Mouse (Mus musculus): ENCODE measurements around the gene Aasdh.
"Not testable (repeated sequence)": the region's sequence is repeated elsewhere in the genome, so short reads cannot be mapped to it uniquely, and the experiment has no call there.

Gene Aasdh

DNA sequence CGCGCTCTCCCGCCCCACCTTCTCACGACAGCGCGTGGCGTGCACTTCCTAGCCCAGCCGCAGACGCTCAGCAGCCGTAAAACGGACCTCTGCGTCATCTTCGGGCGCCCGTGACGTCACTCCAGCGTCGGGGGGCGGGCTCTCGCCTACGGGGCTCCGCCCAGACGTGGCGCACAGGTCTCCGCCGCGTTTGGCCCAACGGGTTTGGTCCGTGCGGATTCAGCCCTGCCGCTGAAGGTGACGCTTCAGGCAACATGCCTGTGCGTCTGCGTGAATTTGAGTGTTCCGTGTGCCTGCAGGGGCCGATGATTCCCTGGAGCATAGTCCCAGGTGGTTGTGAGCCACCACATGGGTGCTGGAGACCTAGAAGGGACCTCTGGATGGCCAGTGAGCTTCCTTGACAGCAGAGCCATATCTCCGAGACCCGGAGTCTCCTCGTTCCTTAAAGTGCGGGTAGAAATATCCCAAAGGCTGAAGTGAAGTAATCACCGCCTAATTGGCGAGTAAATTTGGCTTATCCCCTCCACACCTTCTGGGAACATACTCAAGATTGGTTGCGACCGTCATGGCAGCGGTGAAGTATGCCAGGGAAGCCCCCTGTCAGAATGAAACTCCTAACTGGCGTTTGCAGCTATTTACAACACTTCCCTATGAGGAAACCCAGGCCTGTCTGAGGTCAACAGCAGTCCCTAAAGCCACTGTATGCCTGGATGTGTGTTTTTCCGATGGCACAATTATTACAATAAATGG is at the start of gene Aasdh:
TSS of gene Aasdh (minus strand) at position 110 of the 750 bp plus-strand sequence.
- peak; percentile 85 for DNase-seq (ENCODE audit: low read depth)

DNA sequence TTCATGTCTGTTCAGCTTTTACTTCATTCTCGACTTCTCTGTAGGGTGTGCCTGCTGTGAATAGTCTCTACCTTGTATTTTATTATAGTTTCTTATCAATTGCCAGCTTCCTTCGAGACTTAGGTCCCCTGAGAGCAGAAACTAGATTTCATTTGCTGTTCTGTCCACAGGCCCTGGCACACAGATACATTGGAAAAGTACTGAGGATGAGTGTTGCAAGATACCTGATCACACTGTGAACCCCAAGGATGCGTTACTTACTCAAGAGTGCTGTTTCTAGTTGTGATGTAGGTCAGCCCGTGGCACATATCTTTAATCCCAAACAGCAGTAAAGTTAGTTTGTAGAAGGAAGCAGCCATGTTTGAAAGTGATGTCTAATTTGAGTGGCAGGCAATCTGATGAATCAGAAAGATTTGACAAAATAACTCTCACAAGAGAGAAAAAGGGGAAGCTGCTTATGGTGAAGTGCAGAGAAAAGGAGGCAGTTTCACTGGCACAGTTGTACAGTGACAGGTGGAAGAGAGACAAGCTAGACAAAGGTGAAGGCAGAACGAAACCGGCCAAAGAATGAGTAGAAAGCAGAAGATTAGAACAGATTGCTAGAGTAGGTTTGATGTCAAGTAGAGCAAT is 49.1 kb upstream of the Aasdh start:
- DNase-seq (ENCODE audit: low read depth), result no peak

DNA sequence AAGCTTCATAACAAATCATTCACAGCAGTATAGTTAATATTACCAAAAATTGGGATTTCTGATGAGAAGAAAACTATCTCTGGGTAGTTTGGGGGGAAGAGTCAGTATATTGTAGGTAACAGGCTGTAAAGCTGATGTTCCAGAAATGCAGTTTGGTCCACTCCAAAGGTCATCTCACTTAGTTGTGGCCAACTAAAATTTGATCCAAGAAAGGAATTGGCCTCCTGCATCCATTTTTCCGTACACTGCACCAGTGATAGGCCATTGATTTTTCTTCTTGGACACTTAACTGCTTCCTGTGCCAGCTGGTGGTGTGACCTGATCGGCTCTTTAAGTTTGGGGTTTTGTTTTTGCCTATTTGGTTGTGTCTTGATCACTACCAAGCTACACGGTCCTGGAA is 48.5 kb upstream of the Aasdh start:
- DNase-seq (ENCODE audit: low read depth), result no peak

DNA sequence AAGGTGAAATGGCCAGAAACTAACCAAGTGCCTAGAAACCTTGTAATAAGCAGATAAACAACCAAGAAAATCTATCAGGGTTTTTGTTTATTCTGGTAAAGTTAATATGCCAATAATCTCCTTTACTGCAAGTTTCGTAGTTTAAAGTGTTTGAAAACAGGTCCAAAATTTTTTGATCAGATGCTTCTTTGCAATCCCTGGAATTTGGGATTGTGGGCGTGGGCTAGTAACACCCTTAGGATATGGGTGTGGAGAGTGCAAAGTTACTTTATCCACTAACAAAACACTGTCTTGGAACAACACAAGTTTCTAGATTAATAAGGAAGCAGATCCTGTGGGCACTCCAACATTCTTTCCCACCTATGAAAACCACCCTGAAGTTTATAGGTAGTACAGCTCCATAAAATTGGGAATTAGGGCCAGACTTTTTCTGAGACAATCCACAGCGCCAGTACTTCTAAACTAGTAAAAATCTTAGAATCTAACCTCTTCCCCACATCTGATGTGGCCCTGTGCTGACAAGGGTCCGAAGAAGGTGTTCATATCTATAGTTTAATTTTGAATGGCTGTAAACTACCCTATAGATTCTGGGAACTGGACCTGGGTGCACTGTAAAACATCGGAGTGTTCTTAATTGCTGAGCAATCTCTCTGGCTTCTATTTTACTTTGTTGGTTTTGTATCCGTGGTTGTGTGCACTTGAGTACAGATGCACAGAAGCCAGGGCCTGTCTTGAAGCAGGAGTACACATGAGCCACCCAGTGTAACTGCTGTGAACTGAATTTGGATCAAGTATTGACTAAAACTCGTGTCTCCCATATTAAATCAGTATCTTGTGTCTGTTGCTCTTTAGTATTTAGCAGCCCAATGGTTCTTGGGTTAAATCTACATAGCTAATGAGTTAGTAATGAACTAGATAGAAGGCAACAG is 47.1 kb upstream of the Aasdh start:
- DNase-seq (ENCODE audit: low read depth), result no peak

DNA sequence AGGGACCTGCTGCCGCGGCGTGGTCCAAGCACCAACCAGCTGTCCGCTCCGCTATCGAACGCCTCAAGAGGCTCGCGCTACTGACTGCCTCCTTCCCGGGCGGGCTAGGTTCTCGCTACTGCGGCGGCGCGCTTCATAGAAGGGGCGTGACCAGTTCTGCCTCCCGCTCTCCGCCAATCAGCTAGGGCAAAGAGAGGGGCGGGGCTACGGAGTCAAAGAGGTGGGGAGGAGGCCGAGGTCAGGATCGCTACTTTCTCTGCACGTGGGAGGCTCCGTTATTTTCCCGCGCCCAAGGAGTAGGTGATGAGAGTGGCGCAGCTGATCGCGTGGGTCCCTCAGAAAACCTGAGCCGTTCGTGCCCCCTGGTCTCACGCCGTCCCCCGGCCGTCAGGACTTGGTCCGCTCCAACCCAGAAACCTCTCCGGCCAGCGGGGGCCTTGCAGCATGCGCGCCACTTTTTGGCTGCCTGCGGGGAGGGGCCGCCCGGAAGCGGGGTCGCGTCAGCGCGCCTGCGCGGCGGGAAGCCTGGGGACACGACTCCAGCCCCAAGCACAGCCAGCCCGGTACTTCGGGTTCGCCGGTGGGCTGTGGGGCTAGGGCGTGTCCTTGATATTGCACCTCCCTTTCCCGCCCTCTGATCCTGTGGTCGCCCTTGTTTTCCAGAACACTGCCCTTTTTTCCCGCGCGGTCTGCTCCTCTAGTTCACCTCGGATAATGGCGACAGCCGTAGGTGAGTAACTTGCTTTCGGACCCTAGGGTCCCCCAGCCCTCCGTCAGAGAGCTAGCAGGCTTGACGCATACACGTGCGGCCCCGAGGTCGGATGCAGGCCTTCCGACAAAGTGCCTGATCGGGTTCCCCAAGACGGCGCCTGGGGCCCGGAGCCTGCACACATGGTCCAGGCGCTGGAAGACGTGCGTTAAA is 46.1 kb upstream of the Aasdh start, which contains the start of the genes Paics and Ppat:
TSS of gene Paics (plus strand) at position 202 of the 922 bp plus-strand sequence.
TSS of gene Ppat (minus strand) at position 473 of the 922 bp plus-strand sequence.
- DNase-seq (ENCODE audit: low read depth), result peak; percentile 97

DNA sequence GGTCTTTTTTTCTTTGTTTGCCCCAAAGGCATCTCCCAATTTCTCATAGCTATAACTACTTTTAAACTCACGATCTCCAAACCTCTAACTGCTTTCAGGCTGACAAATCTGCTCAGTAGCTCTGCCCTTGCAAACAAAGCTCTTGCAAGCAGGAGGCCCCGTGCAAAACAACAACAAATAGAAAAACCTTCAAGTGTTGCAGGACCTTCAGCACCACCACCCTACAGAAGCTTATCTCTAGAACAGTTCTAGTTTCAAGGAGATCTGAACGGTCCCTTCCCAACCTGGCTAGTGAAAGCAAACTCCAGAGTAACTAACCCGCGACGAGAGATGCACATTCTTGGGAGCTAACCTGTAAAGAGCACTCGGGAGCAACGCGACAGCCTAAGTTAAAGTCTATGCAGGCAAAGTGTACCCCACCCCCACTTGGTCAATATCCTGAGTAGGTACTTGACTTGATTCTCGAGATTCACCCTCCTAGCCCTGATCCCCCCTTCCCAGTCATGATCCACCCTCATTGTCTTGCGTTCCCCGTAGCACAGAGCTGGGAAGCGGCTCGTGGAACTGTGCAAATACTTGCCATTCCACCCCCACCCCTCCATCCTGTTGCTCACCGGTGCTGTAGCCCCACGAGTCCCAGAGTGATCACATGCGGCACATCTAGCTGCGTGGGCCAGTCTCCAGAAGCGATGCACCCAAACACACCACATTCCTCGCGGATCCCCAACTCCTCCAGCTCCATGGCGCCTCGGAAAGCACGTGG is 45.2 kb upstream of the Aasdh start:
- DNase-seq (ENCODE audit: low read depth), result no peak

DNA sequence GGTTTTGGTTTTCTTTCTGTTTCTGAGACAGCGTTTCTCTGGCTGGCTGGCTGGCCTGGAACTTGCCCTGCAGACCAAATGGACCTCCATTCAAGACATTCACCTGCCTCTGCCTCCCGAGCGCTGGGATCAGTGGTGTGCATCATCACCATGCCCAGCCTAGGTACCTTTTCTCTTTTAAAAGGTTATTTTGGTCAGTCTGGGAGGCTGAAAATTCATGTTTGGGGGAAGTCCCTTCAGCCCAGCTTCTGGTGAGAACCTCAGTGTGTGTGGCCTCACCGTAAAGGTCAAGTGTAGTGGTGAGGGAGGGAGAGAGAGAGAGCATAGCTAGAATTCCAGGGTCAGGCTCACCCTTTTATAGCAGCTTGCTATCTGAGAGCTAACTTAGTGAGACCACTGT is 42.4 kb upstream of the Aasdh start:
- no peak for DNase-seq (ENCODE audit: low read depth)

DNA sequence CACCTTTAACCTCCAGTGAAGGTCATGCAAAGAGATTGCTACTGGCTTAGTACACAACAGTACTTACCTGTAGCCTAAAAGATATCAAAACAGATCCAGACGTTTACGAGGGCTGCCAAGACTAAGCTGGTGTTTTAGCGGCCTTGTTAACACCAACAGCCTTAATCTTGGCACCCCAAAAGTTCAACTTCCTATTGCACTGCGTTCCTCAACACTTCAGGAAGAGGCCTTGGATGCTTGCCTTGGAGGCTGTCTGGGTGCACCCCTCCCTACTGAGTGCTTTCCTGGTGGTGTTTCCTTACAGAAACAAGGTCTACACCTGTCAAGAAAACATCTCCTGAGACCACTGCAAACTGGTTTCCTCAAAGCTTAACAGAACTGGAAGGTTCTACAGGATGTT is 41.8 kb upstream of the Aasdh start:
- no peak for DNase-seq (ENCODE audit: low read depth)

DNA sequence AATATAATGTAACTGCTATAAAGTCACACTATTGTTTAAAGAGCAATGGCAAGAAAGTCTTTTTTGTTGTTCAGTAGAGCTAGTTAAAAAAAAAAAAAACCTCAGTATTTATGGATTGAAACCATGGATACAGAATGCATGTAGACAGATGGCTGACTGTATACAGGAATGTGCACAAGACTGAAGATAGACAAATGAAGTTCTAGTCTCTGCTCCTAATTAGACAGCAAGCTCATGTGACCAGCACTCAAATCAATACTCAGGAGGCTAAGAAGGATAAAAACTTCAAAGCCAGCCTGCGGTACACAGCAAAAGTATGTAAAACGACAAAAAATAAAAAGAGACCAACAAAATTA is 40.3 kb upstream of the Aasdh start:
- no peak for DNase-seq (ENCODE audit: low read depth)

DNA sequence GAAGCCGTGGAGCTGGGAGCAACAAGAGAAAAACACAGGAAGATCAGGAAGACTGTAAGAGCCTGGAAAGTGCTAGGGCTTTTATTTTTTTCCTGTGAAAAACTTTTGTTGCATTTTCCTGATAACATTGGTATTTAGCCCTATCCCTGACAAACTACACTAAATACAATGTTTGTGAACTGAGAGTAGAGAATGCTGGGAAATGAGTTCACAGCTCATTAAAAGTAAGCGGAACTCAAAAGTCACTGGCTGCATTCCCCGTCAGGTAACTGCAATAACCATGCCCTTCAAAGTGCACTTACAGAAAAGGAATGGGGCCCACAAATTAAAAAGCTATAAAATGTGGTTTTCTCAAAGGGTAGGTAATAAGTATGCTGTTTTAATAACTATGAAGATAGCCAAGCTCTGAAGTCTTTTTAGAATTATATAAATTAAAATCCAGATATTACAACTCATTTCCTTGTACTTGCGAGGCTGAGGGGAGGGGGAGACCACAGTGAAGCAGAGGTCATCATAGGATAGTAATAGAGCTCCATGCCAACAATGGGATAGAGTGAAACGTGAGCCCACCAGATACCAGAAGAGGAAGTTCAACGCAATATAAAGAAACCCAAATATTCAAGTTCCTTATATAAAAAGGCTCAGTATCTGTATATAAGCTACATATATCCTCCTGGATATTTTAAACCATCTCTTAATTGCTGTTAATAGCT is 39.8 kb upstream of the Aasdh start:
- no peak for DNase-seq (ENCODE audit: low read depth)

DNA sequence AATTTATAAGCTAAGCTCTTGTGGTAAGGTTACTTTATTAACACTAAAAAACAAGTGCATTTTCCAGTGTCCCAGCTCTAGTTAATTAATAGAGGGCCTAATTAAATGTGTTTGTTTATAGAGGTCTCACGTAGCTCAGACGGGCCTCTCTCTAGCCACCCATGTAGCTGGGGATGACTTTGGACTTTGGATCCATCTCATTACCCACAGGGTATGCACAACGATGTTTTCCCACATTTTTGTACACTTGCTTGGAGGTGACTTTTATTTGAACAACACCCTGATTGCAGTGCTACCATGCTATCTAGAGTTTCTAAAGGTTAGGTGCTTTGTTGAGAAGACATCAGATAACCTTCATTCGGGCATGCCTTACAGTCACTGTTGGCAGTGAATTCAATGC is 37.2 kb upstream of the Aasdh start:
- DNase-seq (ENCODE audit: low read depth), result no peak

DNA sequence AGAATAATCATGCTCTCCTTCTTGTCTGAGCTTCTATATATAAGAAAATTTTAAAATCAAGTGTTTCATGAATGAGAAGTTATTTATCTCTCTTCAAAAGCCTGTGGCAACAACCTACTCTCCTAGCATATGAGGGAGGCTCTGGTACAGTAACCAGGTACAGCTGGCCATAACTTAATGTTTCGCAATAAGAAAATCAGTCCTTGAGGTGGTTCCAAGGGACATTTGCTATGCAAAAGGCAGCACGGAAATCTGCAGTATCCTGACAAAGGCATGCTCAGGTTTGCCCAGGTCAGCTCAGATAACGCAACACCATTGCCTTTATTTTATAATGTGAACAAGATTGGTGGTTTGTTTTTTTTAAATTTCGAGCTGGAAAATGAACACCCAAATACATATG is 36.7 kb upstream of the Aasdh start:
- DNase-seq (ENCODE audit: low read depth), result no peak

DNA sequence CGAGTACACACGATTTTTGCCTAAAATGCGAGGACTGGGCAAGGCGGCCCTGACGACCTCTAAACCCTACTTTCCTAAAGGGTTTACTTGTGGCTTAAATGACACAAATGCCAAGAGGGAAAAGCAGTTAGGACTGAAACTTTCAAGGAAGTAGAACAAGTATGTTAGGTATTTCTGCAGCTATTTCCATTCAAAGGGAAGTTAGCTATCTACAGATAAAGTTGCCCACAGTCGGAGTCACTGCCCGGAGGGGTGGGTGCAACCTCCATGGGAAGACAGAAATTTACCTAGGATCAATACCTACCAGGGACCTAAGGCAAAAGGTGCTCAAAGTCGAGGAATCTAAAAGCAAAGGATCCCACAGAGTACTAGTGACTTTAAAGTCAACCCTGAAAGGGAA is 34.4 kb upstream of the Aasdh start:
- DNase-seq (ENCODE audit: low read depth), result no peak

DNA sequence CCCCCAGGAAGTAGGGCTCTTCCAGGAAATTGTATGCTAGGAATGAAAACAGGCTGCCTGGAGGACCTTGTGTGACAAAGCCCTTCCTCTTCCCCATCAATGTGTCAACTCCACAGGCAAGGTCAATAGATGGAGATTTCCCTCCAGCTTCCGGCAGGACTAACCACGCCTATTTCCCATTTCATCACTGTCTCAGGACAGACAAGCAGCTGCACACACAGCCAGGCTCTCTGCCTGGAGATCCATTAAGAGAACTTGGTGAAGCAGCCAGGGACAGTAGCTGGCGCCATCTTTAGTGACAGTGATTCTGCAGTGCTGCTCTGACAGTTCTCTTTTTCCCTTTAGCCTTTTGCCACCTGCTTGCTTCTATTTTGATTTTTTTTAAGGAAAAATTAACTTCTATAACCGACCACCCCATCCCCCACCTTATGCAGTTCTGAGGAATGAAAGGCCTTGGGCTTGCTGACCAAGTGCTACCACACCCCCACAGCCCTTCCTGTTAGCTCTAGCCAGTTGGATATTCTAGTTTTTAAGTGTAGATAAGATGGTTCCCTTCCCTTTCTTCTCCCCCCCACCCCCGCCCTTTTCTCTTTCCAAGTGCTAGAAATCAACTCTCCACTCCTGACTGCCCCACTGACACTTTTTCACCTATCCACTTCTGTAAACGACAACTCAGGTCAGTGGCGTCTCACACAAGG is 24.0 kb upstream of the Aasdh start:
- DNase-seq (ENCODE audit: low read depth), result no peak

DNA sequence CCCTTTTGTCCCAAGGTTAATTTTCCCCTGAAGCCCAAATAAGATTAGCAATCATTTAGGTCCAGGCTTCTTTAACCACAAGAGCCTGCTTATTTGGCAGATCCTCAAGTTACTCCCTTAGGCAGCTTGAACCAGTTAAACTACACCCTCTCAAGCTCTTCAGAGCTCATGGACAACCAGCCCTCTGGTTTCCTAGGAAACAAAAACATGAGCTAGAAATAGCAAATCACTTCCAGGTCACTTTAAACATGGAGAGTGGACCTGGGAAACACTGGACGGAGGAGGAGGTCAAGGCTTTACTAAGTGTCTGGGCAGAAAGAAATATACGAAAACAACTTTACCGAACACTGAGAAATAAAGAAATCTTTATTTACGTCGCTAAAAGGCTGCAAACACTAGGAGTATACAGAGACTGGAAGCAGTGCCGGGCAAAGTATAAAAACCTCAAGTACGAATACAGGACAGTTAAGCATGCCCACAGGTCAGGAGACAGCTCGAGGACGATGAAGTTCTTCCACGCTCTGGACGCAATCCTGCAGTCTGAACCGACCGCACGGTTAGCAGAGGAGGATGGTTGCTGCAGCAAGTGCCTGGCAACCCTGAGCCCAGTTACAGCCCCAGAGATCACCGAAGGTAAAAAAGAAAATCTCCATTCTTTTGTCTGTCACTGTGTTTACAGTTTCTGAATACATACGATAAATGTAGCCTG is 23.0 kb upstream of the Aasdh start:
- peak; percentile 68 for DNase-seq (ENCODE audit: low read depth)

DNA sequence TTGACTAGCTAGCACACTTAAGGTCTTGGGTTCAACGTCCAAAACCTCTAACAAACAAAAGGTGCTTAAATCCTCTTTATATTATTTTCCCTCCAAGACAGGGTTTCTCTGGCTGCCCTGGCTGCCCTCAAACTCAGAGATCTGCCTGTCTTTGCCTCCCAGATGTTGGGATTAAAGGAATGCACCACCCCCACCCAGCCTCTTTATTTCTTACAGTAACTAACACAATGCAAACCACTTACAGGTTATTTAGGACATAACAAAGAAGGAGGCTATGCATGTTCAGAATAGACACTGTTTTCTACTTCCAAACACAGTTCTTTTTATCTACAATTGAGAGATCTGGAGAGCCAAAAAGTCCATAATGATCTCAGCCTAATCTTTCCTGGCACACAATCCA is 19.0 kb upstream of the Aasdh start:
- no peak for DNase-seq (ENCODE audit: low read depth)

DNA sequence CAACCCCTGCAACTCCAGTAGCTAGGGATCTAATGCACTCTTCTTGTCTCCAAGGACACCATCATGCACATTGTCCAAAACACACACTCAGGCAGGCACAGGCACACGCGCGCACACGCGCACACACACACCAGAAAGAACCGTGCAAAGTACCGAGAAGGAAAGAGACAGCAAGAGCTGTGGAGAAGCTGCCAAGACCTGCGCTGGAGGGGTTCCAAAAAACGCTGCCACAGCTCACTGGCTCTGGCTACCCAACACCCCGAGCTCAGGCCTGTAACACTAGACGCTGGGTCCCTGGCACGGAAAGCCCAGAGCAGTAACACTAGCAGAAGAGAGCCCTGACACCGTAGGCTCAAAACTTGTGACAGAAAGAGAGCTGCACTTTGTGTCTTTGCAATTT is 18.1 kb upstream of the Aasdh start:
- DNase-seq (ENCODE audit: low read depth), result peak; percentile 24

DNA sequence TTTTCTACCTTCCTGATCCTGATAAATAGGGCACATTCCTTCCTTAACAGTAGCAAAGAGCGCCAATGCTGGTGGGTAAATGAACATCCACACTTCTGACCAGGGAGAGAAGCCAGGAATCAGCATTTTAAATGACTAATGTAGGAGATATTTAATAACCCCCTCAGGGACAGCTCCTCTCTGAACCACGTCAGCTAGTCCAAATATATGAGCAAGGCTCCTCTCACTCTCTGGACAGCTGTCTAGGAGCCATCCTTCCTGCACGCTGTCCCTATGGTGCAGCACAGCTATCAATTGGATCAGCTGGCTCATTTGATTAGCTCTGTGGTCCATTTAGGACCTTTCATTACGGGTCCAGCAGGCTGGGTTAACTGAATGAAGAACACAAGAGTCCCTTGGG is 17.5 kb upstream of the Aasdh start:
- DNase-seq (ENCODE audit: low read depth), result no peak

DNA sequence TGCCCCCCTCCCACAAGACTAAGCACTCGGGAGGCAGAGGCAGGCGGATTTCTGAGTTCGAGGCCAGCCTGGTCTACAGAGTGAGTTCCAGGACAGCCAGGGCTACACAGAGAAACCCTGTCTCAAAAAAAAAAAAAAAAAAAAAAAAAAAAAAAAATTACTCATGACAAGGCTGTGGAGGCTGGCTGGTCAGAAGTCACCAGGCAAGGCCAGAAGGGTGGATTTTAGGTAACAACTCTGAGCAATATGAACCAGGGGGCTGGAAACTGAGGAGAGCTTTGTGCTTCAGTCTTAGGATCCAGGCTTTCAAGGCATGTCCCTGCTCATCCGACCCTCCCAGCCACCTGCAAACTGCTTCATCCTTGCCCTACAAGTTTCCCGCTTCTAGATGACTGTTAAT is 7.2 kb upstream of the Aasdh start:
- DNase-seq (ENCODE audit: low read depth), result not testable (repeated sequence)
